8 mouse cellular contexts compared by ENCODE assay signal in genomic region chrX:52679045-52679444, GRCm38 (mm10).
DNase-seq lines count a peak whose midpoint lies in the region; ATAC-seq and TF ChIP-seq lines count a peak whose summit lies in the region.

No protein-coding gene starts in this region.

- H3K36me3 ChIP-seq in heart, adult 2 months (ENCODE audit: control insufficient read depth, insufficient read depth, low read length), result no peaks in the 10 kb centered on the region
- no peaks in the 10 kb centered on the region for H3K36me3 ChIP-seq in hindbrain, embryonic 12.5 days

- no peaks in the 10 kb centered on the region for H3K27me3 ChIP-seq in heart, adult 2 months (ENCODE audit: control insufficient read depth, insufficient read depth, low read length)
- no peaks in the 10 kb centered on the region for H3K27me3 ChIP-seq in cerebellum, adult 2 months (ENCODE audit: control insufficient read depth, insufficient read depth, low read length)
- no peaks in the 10 kb centered on the region for H3K27me3 ChIP-seq in hindbrain, embryonic 12.5 days

- DNase-seq in heart, adult 2 months, result peak in 1 of 2 experiments; percentile 2
- DNase-seq in heart, adult 8-10 months (ENCODE audit: low spot score), result no peak
- peak; percentile 2 for DNase-seq in A20 (ENCODE audit: low read depth, low spot score)
- peak; percentile 31 for DNase-seq in adrenal gland, postnatal 14 days
- peak; percentile 19 for DNase-seq in lung, postnatal 10 days
- no peak for DNase-seq in cerebellum, adult 2 months

- H3K27ac ChIP-seq in heart, adult 2 months, result no peak overlapping the region
- no peak overlapping the region for H3K27ac ChIP-seq in cerebellum, adult 2 months (ENCODE audit: insufficient read depth, low read length)
- no peak overlapping the region for H3K27ac ChIP-seq in hindbrain, embryonic 12.5 days

- intact Hi-C loops in heart, adult 2 months (cut with DNase I), result no loop called here

- TF ChIP-seq CTCF in heart, adult 2 months (IDR thresholded peaks at IDR 0.05), result peak; percentile 55
- no peak for TF ChIP-seq CTCF in cerebellum, adult 2 months (IDR thresholded peaks at IDR 0.05; ENCODE audit: borderline replicate concordance, insufficient read depth, low read depth, low read length)

- no peak overlapping the region for H3K4me2 ChIP-seq in hindbrain, embryonic 12.5 days (replicated peaks)

- ATAC-seq in inflammation-experienced regulatory T-cells, adult 6 months, result peak; percentile 82
- no peak for ATAC-seq in hindbrain, embryonic 12.5 days (ENCODE audit: low FRiP score)

- TF ChIP-seq POLR2A in heart, adult 2 months (IDR thresholded peaks at IDR 0.05; ENCODE audit: insufficient read depth, low read depth, low read length), result no peak
- no peak for TF ChIP-seq POLR2A in cerebellum, adult 2 months (IDR thresholded peaks at IDR 0.05; ENCODE audit: borderline replicate concordance, insufficient read depth, low read length)

- WGBS in heart, adult 2 months, result 22% methylated on average over 5 of the region's 5 CpGs
- WGBS in cerebellum, adult 2 months, result 7% methylated on average over 5 of the region's 5 CpGs
- WGBS in hindbrain, embryonic 12.5 days, result 21% methylated on average over 5 of the region's 5 CpGs

- TF ChIP-seq EP300 in heart, adult 2 months (IDR thresholded peaks at IDR 0.05; ENCODE audit: insufficient read depth, low read depth, low read length), result no peak

- no peak overlapping the region for H3K4me3 ChIP-seq in heart, adult 2 months
- H3K4me3 ChIP-seq in cerebellum, adult 2 months (replicated peaks; ENCODE audit: insufficient read depth, low read depth, low read length), result no peak overlapping the region
- H3K4me3 ChIP-seq in hindbrain, embryonic 12.5 days, result no peak overlapping the region

- no peaks in the 10 kb centered on the region for H3K9me3 ChIP-seq in hindbrain, embryonic 12.5 days (replicated peaks)

- no peaks in the 10 kb centered on the region for H3K4me1 ChIP-seq in heart, adult 2 months (ENCODE audit: control insufficient read depth, insufficient read depth, low read length)
- H3K4me1 ChIP-seq in cerebellum, adult 2 months (ENCODE audit: control insufficient read depth, insufficient read depth, low read length), result no peaks in the 10 kb centered on the region
- no peaks in the 10 kb centered on the region for H3K4me1 ChIP-seq in hindbrain, embryonic 12.5 days

- H3K79me2 ChIP-seq in heart, adult 2 months (replicated peaks; ENCODE audit: control insufficient read depth, insufficient read depth, low read length), result no peaks in the 10 kb centered on the region

- H3K9ac ChIP-seq in heart, adult 2 months (ENCODE audit: low read depth, low read length), result no peak overlapping the region
- no peak overlapping the region for H3K9ac ChIP-seq in hindbrain, embryonic 12.5 days

Comparison
In these comparisons a context has a peak if more than half of its experiments do, and no peak if none do; other contexts are left out.
1. DNase-seq: peak in A20 (single experiment), adrenal gland, postnatal 14 days (single experiment) and lung, postnatal 10 days (single experiment); none in heart, adult 8-10 months (single experiment) and cerebellum, adult 2 months (0 of 2).